In genomic region chr6:42375131-42375530, GRCm38 (mm10) we compare ENCODE assay signal across 30 mouse cellular contexts. TPM values are rescaled to one million over a fixed set of nuclear protein-coding genes. Genes with fewer than 3 reads are reported as not detected.
DNase-seq lines count a peak whose midpoint lies in the region; ATAC-seq and TF ChIP-seq lines count a peak whose summit lies in the region.
"Had no signal": no experiment of that assay in that cellular context is flagged by ENCODE, and none has a peak within 500 bp of the region (broad histone marks: within the 10 kb centered on the region; RNA-seq: fewer than 3 reads in every experiment).

No protein-coding gene starts in this region.

- peaks cover 7% of the 10 kb centered on the region; the same call in 1 of the 2 replicates for H3K79me2 ChIP-seq in liver, adult 2 months (ENCODE audit: control insufficient read depth, insufficient read depth, low read length)

- ATAC-seq in heart, embryonic 12.5 days (ENCODE audit: insufficient number of reproducible peaks, low FRiP score): no peak
- ATAC-seq in liver, embryonic 12.5 days: no peak
- ATAC-seq in kidney, embryonic 16.5 days (ENCODE audit: low FRiP score, low TSS enrichment): no peak
- ATAC-seq: CD4-positive, CD25-positive, alpha-beta regulatory T cell, adult 4 months; forebrain, embryonic 15.5 days; hindbrain, postnatal 0 days had no signal

- no peak overlapping the region for H3K9ac ChIP-seq in heart, embryonic 12.5 days
- no peak overlapping the region for H3K9ac ChIP-seq in liver, adult 2 months (ENCODE audit: low read depth, low read length)
- no peak overlapping the region for H3K9ac ChIP-seq in liver, embryonic 12.5 days
- no peak overlapping the region for H3K9ac ChIP-seq in kidney, embryonic 16.5 days (replicated peaks; ENCODE audit: low read length)
- H3K9ac ChIP-seq: embryonic facial prominence, embryonic 15.5 days; forebrain, embryonic 15.5 days; hindbrain, embryonic 13.5 days had no signal

- H3K36me3 ChIP-seq in heart, embryonic 12.5 days: no peaks in the 10 kb centered on the region
- no peaks in the 10 kb centered on the region for H3K36me3 ChIP-seq in liver, adult 2 months (ENCODE audit: control insufficient read depth, insufficient read depth, low read length)
- H3K36me3 ChIP-seq in liver, embryonic 12.5 days: no peaks in the 10 kb centered on the region
- H3K36me3 ChIP-seq in kidney, embryonic 16.5 days (ENCODE audit: insufficient read depth, low read length): no peaks in the 10 kb centered on the region
- H3K36me3 ChIP-seq: embryonic facial prominence, embryonic 15.5 days; forebrain, embryonic 15.5 days; G1E; hindbrain, embryonic 13.5 days had no signal

- H3K4me1 ChIP-seq in heart, embryonic 12.5 days (replicated peaks): peaks cover 59% of the 10 kb centered on the region
- peaks cover 20% of the 10 kb centered on the region for H3K4me1 ChIP-seq in liver, adult 2 months (ENCODE audit: control insufficient read depth, insufficient read depth, low read length)
- H3K4me1 ChIP-seq in liver, embryonic 12.5 days: peaks cover 19% of the 10 kb centered on the region
- peaks cover 21% of the 10 kb centered on the region for H3K4me1 ChIP-seq in kidney, embryonic 16.5 days (ENCODE audit: insufficient read depth, low read length)

- no peaks in the 10 kb centered on the region for H3K27me3 ChIP-seq in heart, embryonic 12.5 days (replicated peaks)
- no peaks in the 10 kb centered on the region for H3K27me3 ChIP-seq in liver, adult 2 months (ENCODE audit: control insufficient read depth, insufficient read depth, low read length)
- peaks cover 14% of the 10 kb centered on the region for H3K27me3 ChIP-seq in liver, embryonic 12.5 days (replicated peaks)
- no peaks in the 10 kb centered on the region for H3K27me3 ChIP-seq in kidney, embryonic 16.5 days (ENCODE audit: insufficient read depth, low read length)
- H3K27me3 ChIP-seq: embryonic facial prominence, embryonic 15.5 days had no signal

- intact Hi-C loops in gastrocnemius, adult 2 months (cut with DNase I): no loop called here
- intact Hi-C loops in heart, postnatal 10 days (cut with DNase I): no loop called here

- H3K4me2 ChIP-seq in heart, embryonic 12.5 days: no peak overlapping the region
- H3K4me2 ChIP-seq in liver, embryonic 12.5 days: no peak overlapping the region
- no peak overlapping the region for H3K4me2 ChIP-seq in kidney, embryonic 16.5 days (replicated peaks; ENCODE audit: low read depth, low read length)
- H3K4me2 ChIP-seq: embryonic facial prominence, embryonic 15.5 days; forebrain, embryonic 15.5 days; hindbrain, embryonic 13.5 days had no signal

- H3K27ac ChIP-seq in gastrocnemius, adult 2 months: peak overlapping the region; percentile 68
- H3K27ac ChIP-seq in heart, embryonic 12.5 days (ENCODE audit: poor library complexity, severe bottlenecking): peak overlapping the region; percentile 56
- peak overlapping the region; percentile 20; the same call in 1 of the 2 replicates for H3K27ac ChIP-seq in liver, adult 2 months (replicated peaks; ENCODE audit: insufficient read depth, low read depth, low read length)
- H3K27ac ChIP-seq in liver, embryonic 12.5 days: no peak overlapping the region
- H3K27ac ChIP-seq in kidney, embryonic 16.5 days (ENCODE audit: low read length): no peak overlapping the region
- H3K27ac ChIP-seq: embryonic facial prominence, embryonic 15.5 days; forebrain, embryonic 15.5 days; hindbrain, embryonic 13.5 days; hindbrain, postnatal 0 days had no signal

- no peak for DNase-seq in gastrocnemius, adult 2 months
- no peak for DNase-seq in gastrocnemius, postnatal 4 days (ENCODE audit: low spot score in 2 of 2)
- DNase-seq in heart, postnatal 10 days: no peak
- DNase-seq in liver, adult 2 months (ENCODE audit: extremely low read depth, low read depth, low spot score): no peak
- peak; percentile 9 for DNase-seq in heart, postnatal 4 days
- DNase-seq: adrenal gland, adult 8-10 months; adrenal gland, postnatal 36 days; B cell, adult 2 months; cerebellum, adult 11 months; cerebellum, adult 8-10 months; cerebellum, postnatal 14 days; embryo, embryonic 11 days; gastrocnemius, postnatal 10 days; kidney, adult 11 months had no signal

- no peak for TF ChIP-seq CTCF in gastrocnemius, adult 2 months (IDR thresholded peaks at IDR 0.05)
- no peak for TF ChIP-seq CTCF in liver, adult 2 months (IDR thresholded peaks at IDR 0.05; ENCODE audit: low read depth, low read length)

- WGBS in heart, embryonic 12.5 days: 76% methylated on average over 2 of the region's 2 CpGs
- WGBS in liver, adult 2 months: 57% methylated on average over 2 of the region's 2 CpGs
- WGBS in liver, embryonic 12.5 days (ENCODE audit: insufficient replicate concordance): 75% methylated on average over 2 of the region's 2 CpGs
- WGBS in kidney, embryonic 16.5 days: 76% methylated on average over 2 of the region's 2 CpGs

- H3K9me3 ChIP-seq in heart, embryonic 12.5 days (replicated peaks): no peaks in the 10 kb centered on the region
- H3K9me3 ChIP-seq in liver, embryonic 12.5 days (replicated peaks): no peaks in the 10 kb centered on the region
- no peaks in the 10 kb centered on the region for H3K9me3 ChIP-seq in kidney, embryonic 16.5 days (ENCODE audit: low read length)
- H3K9me3 ChIP-seq: embryonic facial prominence, embryonic 15.5 days; forebrain, embryonic 15.5 days; G1E; hindbrain, embryonic 13.5 days had no signal

- no peak for TF ChIP-seq POLR2A in liver, adult 2 months (IDR thresholded peaks at IDR 0.05; ENCODE audit: extremely low read depth, insufficient read depth, low read length)

- H3K4me3 ChIP-seq in gastrocnemius, adult 2 months: no peak overlapping the region
- H3K4me3 ChIP-seq in heart, embryonic 12.5 days: no peak overlapping the region
- no peak overlapping the region for H3K4me3 ChIP-seq in liver, adult 2 months (ENCODE audit: insufficient read depth, low read depth, low read length)
- H3K4me3 ChIP-seq in liver, embryonic 12.5 days: no peak overlapping the region
- H3K4me3 ChIP-seq in kidney, embryonic 16.5 days (ENCODE audit: low read length): no peak overlapping the region
- H3K4me3 ChIP-seq: embryonic facial prominence, embryonic 15.5 days; erythroblast, embryonic 14.5 days; forebrain, embryonic 15.5 days; hindbrain, embryonic 13.5 days had no signal

RNA-seq across cellular contexts. Expression of gene Epha1, which starts 2.1 kb away (rescaled TPM):
- under 1 TPM in 1 of 2 experiments, not detected in 1; 0.10 TPM for total RNA-seq in gastrocnemius, adult 2 months (2021)
- total RNA-seq in gastrocnemius, postnatal 4 days (2021): under 1 TPM; 0.27 to 0.57 TPM
- polyA plus RNA-seq in heart, embryonic 12.5 days (2016; fragmentation: Nextera tagmentation; extraction: Ambion mirVana): 4.7 and 5.5 TPM in 2 replicates
- under 1 TPM; 0.60 to 0.72 TPM for total RNA-seq in heart, postnatal 10 days (2021)
- 27.6 and 30.9 TPM in 2 replicates for total RNA-seq in liver, adult 2 months (2014; rRNA removed)
- polyA plus RNA-seq in liver, adult 2 months (2012; rRNA removed): 27.1 and 28.1 TPM in 2 replicates
- polyA plus RNA-seq in liver, embryonic 12.5 days (2016; fragmentation: Nextera tagmentation; extraction: Ambion mirVana): 2.6 and 3.4 TPM in 2 replicates
- total RNA-seq in heart, postnatal 4 days (2021): under 1 TPM; 0.52 to 0.70 TPM
- 8.2 and 8.6 TPM in 2 replicates for polyA plus RNA-seq in kidney, embryonic 16.5 days (2015; fragmentation: Nextera tagmentation; extraction: Ambion mirVana)
- total RNA-seq: common myeloid progenitor, adult 5-6 weeks; G1E had no signal
- polyA plus RNA-seq: G1E had no signal

RNA-seq across cellular contexts. Expression of gene Tas2r143, which starts 24.9 kb away (rescaled TPM):
- total RNA-seq in gastrocnemius, adult 2 months (2021): not detected
- under 1 TPM in 1 of 2 experiments, not detected in 1; 0.54 TPM for total RNA-seq in gastrocnemius, postnatal 4 days (2021)
- polyA plus RNA-seq in heart, embryonic 12.5 days (2016; fragmentation: Nextera tagmentation; extraction: Ambion mirVana): not detected in 2 replicates
- not detected for total RNA-seq in heart, postnatal 10 days (2021)
- total RNA-seq in liver, adult 2 months (2014; rRNA removed): 0.27 and 0.83 TPM in 2 replicates
- 0.13 and 0.17 TPM in 2 replicates for polyA plus RNA-seq in liver, adult 2 months (2012; rRNA removed)
- polyA plus RNA-seq in liver, embryonic 12.5 days (2016; fragmentation: Nextera tagmentation; extraction: Ambion mirVana): not detected in 2 replicates
- total RNA-seq in heart, postnatal 4 days (2021): under 1 TPM in 1 of 2 experiments, not detected in 1; 0.41 TPM
- not detected in 2 replicates for polyA plus RNA-seq in kidney, embryonic 16.5 days (2015; fragmentation: Nextera tagmentation; extraction: Ambion mirVana)
- total RNA-seq: common myeloid progenitor, adult 5-6 weeks; gastrocnemius, postnatal 10 days; hematopoietic stem cell, adult 5-6 weeks; hindbrain, postnatal 0 days had no signal
- polyA plus RNA-seq: CD4-positive, CD25-positive, alpha-beta regulatory T cell, adult 4 months; embryonic facial prominence, embryonic 11.5 days; embryonic facial prominence, embryonic 15.5 days; erythroblast, embryonic 14.5 days; forebrain, embryonic 11.5 days; forebrain, embryonic 15.5 days; G1E; hindbrain, embryonic 13.5 days; hindbrain, postnatal 0 days; intestine, embryonic 14.5 days had no signal

RNA-seq across cellular contexts. Expression of gene Zyx, which starts 25.7 kb away (rescaled TPM):
- 10 to 100 TPM; 19.7 to 24.7 TPM for total RNA-seq in gastrocnemius, adult 2 months (2021)
- 100 to 1,000 TPM; 113 to 128 TPM for total RNA-seq in gastrocnemius, postnatal 4 days (2021)
- polyA plus RNA-seq in heart, embryonic 12.5 days (2016; fragmentation: Nextera tagmentation; extraction: Ambion mirVana): 213 and 219 TPM in 2 replicates
- total RNA-seq in heart, postnatal 10 days (2021): 100 to 1,000 TPM; 104 to 121 TPM
- 6.4 and 9.5 TPM in 2 replicates for total RNA-seq in liver, adult 2 months (2014; rRNA removed)
- 43.1 and 49.8 TPM in 2 replicates for polyA plus RNA-seq in liver, adult 2 months (2012; rRNA removed)
- 66.3 and 66.5 TPM in 2 replicates for polyA plus RNA-seq in liver, embryonic 12.5 days (2016; fragmentation: Nextera tagmentation; extraction: Ambion mirVana)
- 100 to 1,000 TPM; 161 to 166 TPM for total RNA-seq in heart, postnatal 4 days (2021)
- 115 and 130 TPM in 2 replicates for polyA plus RNA-seq in kidney, embryonic 16.5 days (2015; fragmentation: Nextera tagmentation; extraction: Ambion mirVana)

RNA-seq across cellular contexts. Expression of gene Tas2r135, which starts 30.1 kb away (rescaled TPM):
- total RNA-seq in gastrocnemius, adult 2 months (2021): not detected
- total RNA-seq in gastrocnemius, postnatal 4 days (2021): not detected
- polyA plus RNA-seq in heart, embryonic 12.5 days (2016; fragmentation: Nextera tagmentation; extraction: Ambion mirVana): not detected in 2 replicates
- under 1 TPM; 0.25 to 0.31 TPM for total RNA-seq in heart, postnatal 10 days (2021)
- total RNA-seq in liver, adult 2 months (2014; rRNA removed): 0.27 and 0.28 TPM in 2 replicates
- polyA plus RNA-seq in liver, adult 2 months (2012; rRNA removed): not detected in 2 replicates
- polyA plus RNA-seq in liver, embryonic 12.5 days (2016; fragmentation: Nextera tagmentation; extraction: Ambion mirVana): not detected in 2 replicates
- total RNA-seq in heart, postnatal 4 days (2021): under 1 TPM; 0.24 to 0.25 TPM
- polyA plus RNA-seq in kidney, embryonic 16.5 days (2015; fragmentation: Nextera tagmentation; extraction: Ambion mirVana): not detected in 2 replicates
- total RNA-seq: common myeloid progenitor, adult 5-6 weeks; gastrocnemius, postnatal 10 days; hematopoietic stem cell, adult 5-6 weeks; hindbrain, postnatal 0 days had no signal
- polyA plus RNA-seq: CD4-positive, CD25-positive, alpha-beta regulatory T cell, adult 4 months; embryonic facial prominence, embryonic 11.5 days; embryonic facial prominence, embryonic 15.5 days; erythroblast, embryonic 14.5 days; forebrain, embryonic 11.5 days; forebrain, embryonic 15.5 days; G1E; gonadal fat pad, adult 2 months; hindbrain, embryonic 13.5 days; hindbrain, postnatal 0 days had no signal

RNA-seq across cellular contexts. Expression of gene Fam131b, which starts 50.7 kb away (rescaled TPM):
- under 1 TPM; 0.33 to 0.45 TPM for total RNA-seq in gastrocnemius, adult 2 months (2021)
- 1 to 10 TPM; 2.2 TPM for total RNA-seq in gastrocnemius, postnatal 4 days (2021)
- 0.37 and 0.52 TPM in 2 replicates for polyA plus RNA-seq in heart, embryonic 12.5 days (2016; fragmentation: Nextera tagmentation; extraction: Ambion mirVana)
- 1 to 10 TPM; 1.2 to 1.6 TPM for total RNA-seq in heart, postnatal 10 days (2021)
- total RNA-seq in liver, adult 2 months (2014; rRNA removed): under 0.01 TPM in 1 of 2 replicates, not detected in the other
- not detected in 2 replicates for polyA plus RNA-seq in liver, adult 2 months (2012; rRNA removed)
- not detected in 2 replicates for polyA plus RNA-seq in liver, embryonic 12.5 days (2016; fragmentation: Nextera tagmentation; extraction: Ambion mirVana)
- 1 to 10 TPM; 1.6 to 1.7 TPM for total RNA-seq in heart, postnatal 4 days (2021)
- polyA plus RNA-seq in kidney, embryonic 16.5 days (2015; fragmentation: Nextera tagmentation; extraction: Ambion mirVana): 0.11 and 0.13 TPM in 2 replicates
- total RNA-seq: common myeloid progenitor, adult 5-6 weeks; hematopoietic stem cell, adult 5-6 weeks had no signal
- polyA plus RNA-seq: CD4-positive, CD25-positive, alpha-beta regulatory T cell, adult 4 months; erythroblast, embryonic 14.5 days had no signal

Comparison
In these comparisons a context has a peak if more than half of its experiments do, and no peak if none do; other contexts are left out.
1. H3K27ac ChIP-seq: peak in gastrocnemius, adult 2 months (single experiment), heart, embryonic 12.5 days (single experiment) and liver, adult 2 months (single experiment); none in liver, embryonic 12.5 days (single experiment) and kidney, embryonic 16.5 days (single experiment).
2. RNA of gene Epha1, which starts 2.1 kb away (total RNA-seq): 27.6 to 30.9 TPM in liver, adult 2 months; 0.60 to 0.72 TPM in heart, postnatal 10 days, 0.52 to 0.70 TPM in heart, postnatal 4 days, 0.27 to 0.57 TPM in gastrocnemius, postnatal 4 days and 0.10 TPM in gastrocnemius, adult 2 months; every median in the first group is over 10 times any median in the second.